Mouse (Mus musculus): ENCODE measurements at regions not wholly inside any gene's neighbourhood (a gene's known extent, or its start where the extent isn't known, plus 50 kb on each side); places are given as distances from the start of the nearest gene placed in this dataset.

- TF ChIP-seq POLR2A (IDR thresholded peaks at IDR 0.05; ENCODE audit: insufficient read depth, low read depth, low read length) (no peak), EP300 (IDR thresholded peaks at IDR 0.05; ENCODE audit: insufficient read depth, low read depth, low read length) (no peak)
Measured at GRCm38 (mm10) chr10:16810716-16811115, 912.3 kb upstream of the Cited2 start.

Measured in heart, adult 2 months (tissue).